Mouse (Mus musculus): ENCODE results near the gene Tlr4. TPM values are rescaled to one million over a fixed set of nuclear protein-coding genes. Genes with fewer than 3 reads are reported as not detected.

Tlr4 gene
- total and polyA plus RNA-seq, 3 experiments = 8.6 to 22.1 (median 19.0) TPM

GRCm38 (mm10) chr4:66804552-66805301, 22.7 kb upstream of the Tlr4 start:
- DNase-seq (ENCODE audit: extremely low read depth) = no peak
- Histone ChIP-seq H3K4me1 (ENCODE audit: control insufficient read depth in 1 of 2, insufficient read depth in 2 of 2) (no peaks in the 10 kb centered on the region), H3K4me3 (replicated peaks in 1 of 3; ENCODE audit: low read depth in 2 of 3, low read length in 2 of 3, poor library complexity in 1 of 3) (no peak overlapping the region), H3K9me3 (replicated peaks; ENCODE audit: low read length) (no peaks in the 10 kb centered on the region), H3K79me2 (replicated peaks; ENCODE audit: control insufficient read depth, extremely low read depth, insufficient read depth, poor library complexity, severe bottlenecking) (no peaks in the 10 kb centered on the region), H3K27me3 (replicated peaks) (no peaks in the 10 kb centered on the region), H3K9ac (ENCODE audit: insufficient read depth, low read depth) (no peak overlapping the region), H3K27ac (ENCODE audit: insufficient read depth, low read depth) (no peak overlapping the region), H3K36me3 (replicated peaks in 1 of 2; ENCODE audit: control insufficient read depth in 1 of 2, insufficient read depth in 1 of 2, low read length in 1 of 2) (no peaks in the 10 kb centered on the region), H3K4me2 (ENCODE audit: insufficient read depth, low read depth, poor library complexity, severe bottlenecking) (no peak overlapping the region)
- in situ Hi-C loops (cut with MboI; ENCODE audit: low pct_ligation_motif_present, low pct_unique_long_range_greater_than_20kb, low sequenced_read_pairs) = no loop called here
- dilution Hi-C loops (cut with MboI; ENCODE audit: extremely low pct_ligation_motif_present, extremely low pct_unique_long_range_greater_than_20kb, low sequenced_read_pairs) = no loop called here
- no peak for TF ChIP-seq CHD1 (IDR thresholded peaks at IDR 0.05; ENCODE audit: low read depth, low read length)
- TF ChIP-seq RCOR1 (conservative IDR thresholded peaks at IDR 0.05; ENCODE audit: low read depth, low read length) = no peak
- TF ChIP-seq USF1 (IDR thresholded peaks at IDR 0.05; ENCODE audit: low read depth, low read length) = no peak
- no peak for TF ChIP-seq NRF1 (IDR thresholded peaks at IDR 0.05; ENCODE audit: low read depth, low read length)
- no peak for TF ChIP-seq SMC3 (IDR thresholded peaks at IDR 0.05; ENCODE audit: low read depth, low read length)
- TF ChIP-seq RAD21 (IDR thresholded peaks at IDR 0.05; ENCODE audit: low read depth, low read length) = no peak
- no peak for TF ChIP-seq ZMIZ1 (IDR thresholded peaks at IDR 0.05; ENCODE audit: low read depth, low read length)
- TF ChIP-seq TCF12 (IDR thresholded peaks at IDR 0.05; ENCODE audit: low read depth, low read length) = no peak
- TF ChIP-seq ZC3H11A (IDR thresholded peaks at IDR 0.05; ENCODE audit: low read depth, low read length) = no peak
- no peak for TF ChIP-seq MAZ (IDR thresholded peaks at IDR 0.05; ENCODE audit: low read depth, low read length)
- TF ChIP-seq JUN (IDR thresholded peaks at IDR 0.05; ENCODE audit: insufficient read depth, low read depth, low read length) = no peak

GRCm38 (mm10) chr4:66805747-66806146, 21.6 kb upstream of the Tlr4 start:
- H3K4me1 ChIP-seq (ENCODE audit: control insufficient read depth in 1 of 2, insufficient read depth in 2 of 2) = no peaks in the 10 kb centered on the region

More at GRCm38 (mm10) chr4:66805747-66806146, 21.6 kb upstream of the Tlr4 start:
- Histone ChIP-seq H3K27ac (ENCODE audit: insufficient read depth, low read depth) (no peak overlapping the region), H3K36me3 (replicated peaks in 1 of 2; ENCODE audit: control insufficient read depth in 1 of 2, insufficient read depth in 1 of 2, low read length in 1 of 2) (no peaks in the 10 kb centered on the region), H3K9ac (ENCODE audit: insufficient read depth, low read depth) (no peak overlapping the region), H3K9me3 (replicated peaks; ENCODE audit: low read length) (no peaks in the 10 kb centered on the region), H3K27me3 (replicated peaks) (no peaks in the 10 kb centered on the region), H3K79me2 (replicated peaks; ENCODE audit: control insufficient read depth, extremely low read depth, insufficient read depth, poor library complexity, severe bottlenecking) (no peaks in the 10 kb centered on the region), H3K4me2 (ENCODE audit: insufficient read depth, low read depth, poor library complexity, severe bottlenecking) (no peak overlapping the region), H3K4me3 (replicated peaks in 1 of 3; ENCODE audit: low read depth in 2 of 3, low read length in 2 of 3, poor library complexity in 1 of 3) (no peak overlapping the region)
- no peak for TF ChIP-seq BHLHE40 (IDR thresholded peaks at IDR 0.05; ENCODE audit: low read depth, low read length)
- no peak for TF ChIP-seq EP300 (IDR thresholded peaks at IDR 0.05; ENCODE audit: low read length)
- TF ChIP-seq PAX5 (IDR thresholded peaks at IDR 0.05; ENCODE audit: low read length) = no peak
- TF ChIP-seq ZNF384 (IDR thresholded peaks at IDR 0.05; ENCODE audit: low read depth, low read length) = no peak
- TF ChIP-seq ZKSCAN1 (IDR thresholded peaks at IDR 0.05; ENCODE audit: borderline replicate concordance, low read depth, low read length) = no peak
- no peak for TF ChIP-seq USF1 (IDR thresholded peaks at IDR 0.05; ENCODE audit: low read depth, low read length)
- TF ChIP-seq SIN3A (IDR thresholded peaks at IDR 0.05; ENCODE audit: low read length) = no peak
- no peak for TF ChIP-seq MAFK (IDR thresholded peaks at IDR 0.05; ENCODE audit: insufficient replicate concordance, low read length)
- TF ChIP-seq KAT2A (IDR thresholded peaks at IDR 0.05; ENCODE audit: insufficient replicate concordance, low read length) = no peak
- TF ChIP-seq POLR2AphosphoS2 (IDR thresholded peaks at IDR 0.05; ENCODE audit: low read depth, low read length) = no peak
- TF ChIP-seq MXI1 (IDR thresholded peaks at IDR 0.05; ENCODE audit: low read depth, low read length) = no peak
- in situ Hi-C loops (cut with MboI; ENCODE audit: low pct_ligation_motif_present, low pct_unique_long_range_greater_than_20kb, low sequenced_read_pairs) = no loop called here
- no peak for DNase-seq (ENCODE audit: extremely low read depth)
- dilution Hi-C loops (cut with MboI; ENCODE audit: extremely low pct_ligation_motif_present, extremely low pct_unique_long_range_greater_than_20kb, low sequenced_read_pairs) = no loop called here
